Mouse (Mus musculus) hindbrain, embryonic 13.5 days (tissue): ENCODE measurements at regions not wholly inside any gene's neighbourhood (a gene's known extent, or its start where the extent isn't known, plus 50 kb on each side); places are given as distances from the start of the nearest gene placed in this dataset.

Source experiments
- ATAC-seq: fragments of 200-750 bp; cut with Nextera tagmentation; 2 replicates; pipeline ENCODE4 v1.8.0; 2017; ENCODE audit warnings: moderate TSS enrichment; ENCODE audit not compliant: low FRiP score
- H3K27ac ChIP-seq: fragments of 300-500 bp; sonication (generic); 2 replicates; pipeline ENCODE4 v1.5.1; 2015; ENCODE audit warnings: inconsistent platforms, mild to moderate bottlenecking, moderate library complexity
- H3K27me3 ChIP-seq: fragments of 300-500 bp; sonication (generic); 2 replicates; pipeline ENCODE4 v1.6.1; 2015; ENCODE audit warnings: mild to moderate bottlenecking, inconsistent platforms
- H3K36me3 ChIP-seq: fragments of 300-500 bp; sonication (generic); 2 replicates; pipeline ENCODE4 v1.6.1; 2015; ENCODE audit warnings: mild to moderate bottlenecking, inconsistent platforms
- H3K4me1 ChIP-seq: fragments of 300-500 bp; sonication (generic); replicated peaks from 2 replicates; pipeline ENCODE4 v1.6.1; 2015; ENCODE audit warnings: inconsistent platforms
- H3K4me2 ChIP-seq: fragments of 300-500 bp; sonication (generic); 2 replicates; pipeline ENCODE4 v1.6.1; 2015; ENCODE audit warnings: inconsistent platforms, mild to moderate bottlenecking, moderate library complexity
- H3K4me3 ChIP-seq: fragments of 300-500 bp; sonication (generic); 2 replicates; pipeline ENCODE4 v1.5.1; 2015; ENCODE audit warnings: mild to moderate bottlenecking, inconsistent platforms
- H3K9ac ChIP-seq: fragments of 300-500 bp; sonication (generic); 2 replicates; pipeline ENCODE4 v1.6.1; 2015; ENCODE audit warnings: mild to moderate bottlenecking, inconsistent platforms
- H3K9me3 ChIP-seq: fragments of 300-500 bp; sonication (generic); 2 replicates; pipeline ENCODE4 v1.6.1; 2016; ENCODE audit warnings: inconsistent platforms
- WGBS: fragments of 180-500 bp; shearing (Covaris S2); methylation state at CpG from one replicate; pipeline ENCODE4 v1.1.7; 2015; 5-methylcytosine and 5-hydroxymethylcytosine counted together

- Histone ChIP-seq H3K9ac (no peak overlapping the region), H3K4me1 (peaks cover 10% of the 10 kb centered on the region; the same call in 1 of the 2 replicates), H3K4me3 (no peak overlapping the region), H3K36me3 (no peaks in the 10 kb centered on the region), H3K27ac (no peak overlapping the region), H3K4me2 (no peak overlapping the region), H3K9me3 (no peaks in the 10 kb centered on the region), H3K27me3 (no peaks in the 10 kb centered on the region)
- ATAC-seq, result no peak
- 76% methylated on average over 10 of the region's 10 CpGs for WGBS
Observed at GRCm38 (mm10) chr5:75826283-75827098, 151.8 kb downstream of the Kdr start.

GRCm38 (mm10) chr5:75825576-75825975, 152.7 kb downstream of the Kdr start:
- ATAC-seq, result no peak
- WGBS, result 60% methylated on average over 5 of the region's 5 CpGs

GRCm38 (mm10) chr5:75824660-75825059, 153.6 kb downstream of the Kdr start:
- no peak overlapping the region for H3K27ac ChIP-seq
- H3K4me2 ChIP-seq, result no peak overlapping the region
- peaks cover 5% of the 10 kb centered on the region; the same call in 1 of the 2 replicates for H3K4me1 ChIP-seq
- no peak overlapping the region for H3K9ac ChIP-seq
- H3K9me3 ChIP-seq, result no peaks in the 10 kb centered on the region
- no peak for ATAC-seq
- no peaks in the 10 kb centered on the region for H3K27me3 ChIP-seq
- no peaks in the 10 kb centered on the region for H3K36me3 ChIP-seq
- H3K4me3 ChIP-seq, result no peak overlapping the region
- 85% methylated on average over 4 of the region's 4 CpGs for WGBS

More at GRCm38 (mm10) chr5:75825576-75825975, 152.7 kb downstream of the Kdr start:
- Histone ChIP-seq H3K9me3 (no peaks in the 10 kb centered on the region), H3K36me3 (no peaks in the 10 kb centered on the region), H3K4me1 (peaks cover 10% of the 10 kb centered on the region; the same call in 1 of the 2 replicates), H3K4me3 (no peak overlapping the region), H3K9ac (no peak overlapping the region), H3K27ac (no peak overlapping the region), H3K27me3 (no peaks in the 10 kb centered on the region), H3K4me2 (no peak overlapping the region)

GRCm38 (mm10) chr5:75823646-75824045, 154.6 kb downstream of the Kdr start:
- Histone ChIP-seq H3K9ac (no peak overlapping the region), H3K27me3 (no peaks in the 10 kb centered on the region), H3K4me3 (no peak overlapping the region), H3K4me1 (peaks cover 5% of the 10 kb centered on the region; the same call in 1 of the 2 replicates), H3K4me2 (no peak overlapping the region), H3K27ac (no peak overlapping the region), H3K36me3 (no peaks in the 10 kb centered on the region), H3K9me3 (no peaks in the 10 kb centered on the region)
- no peak for ATAC-seq
- 90% methylated on average over 3 of the region's 3 CpGs for WGBS

- Histone ChIP-seq H3K27me3 (no peaks in the 10 kb centered on the region), H3K9me3 (no peaks in the 10 kb centered on the region), H3K9ac (no peak overlapping the region), H3K27ac (no peak overlapping the region), H3K4me1 (no peaks in the 10 kb centered on the region), H3K4me3 (no peak overlapping the region), H3K4me2 (no peak overlapping the region), H3K36me3 (no peaks in the 10 kb centered on the region)
- WGBS, result 96% methylated on average over 13 of the region's 13 CpGs
- no peak for ATAC-seq
Observed at GRCm38 (mm10) chr5:75817396-75817795, 160.9 kb downstream of the Kdr start.

- H3K27me3 ChIP-seq, result no peaks in the 10 kb centered on the region
- no peaks in the 10 kb centered on the region for H3K9me3 ChIP-seq
- H3K9ac ChIP-seq, result no peak overlapping the region
- no peak overlapping the region for H3K4me2 ChIP-seq
- no peak overlapping the region for H3K27ac ChIP-seq
- H3K4me1 ChIP-seq, result no peaks in the 10 kb centered on the region
- 85% methylated on average over 12 of the region's 12 CpGs for WGBS
- H3K36me3 ChIP-seq, result no peaks in the 10 kb centered on the region
- ATAC-seq, result no peak
- H3K4me3 ChIP-seq, result no peak overlapping the region
Observed at GRCm38 (mm10) chr5:75814393-75814984, 163.8 kb downstream of the Kdr start.

- H3K9ac ChIP-seq, result no peak overlapping the region
- no peak for ATAC-seq
- H3K4me2 ChIP-seq, result no peak overlapping the region
- H3K27ac ChIP-seq, result no peak overlapping the region
- no peaks in the 10 kb centered on the region for H3K4me1 ChIP-seq
- WGBS, result 85% methylated on average over 4 of the region's 4 CpGs
- H3K27me3 ChIP-seq, result no peaks in the 10 kb centered on the region
- no peaks in the 10 kb centered on the region for H3K9me3 ChIP-seq
- H3K36me3 ChIP-seq, result no peaks in the 10 kb centered on the region
- H3K4me3 ChIP-seq, result no peak overlapping the region
Observed at GRCm38 (mm10) chr5:75812686-75813085, 165.6 kb downstream of the Kdr start.

GRCm38 (mm10) chr5:75808551-75809332, 169.5 kb downstream of the Kdr start:
- Histone ChIP-seq H3K27me3 (no peaks in the 10 kb centered on the region), H3K4me3 (no peak overlapping the region), H3K9me3 (0 out of 2 replicates have a peak, but pooled peaks cover 4% of the 10 kb centered on the region), H3K9ac (no peak overlapping the region), H3K4me2 (no peak overlapping the region), H3K27ac (no peak overlapping the region), H3K36me3 (no peaks in the 10 kb centered on the region), H3K4me1 (no peaks in the 10 kb centered on the region)
- WGBS, result 87% methylated on average over 18 of the region's 18 CpGs
- ATAC-seq, result no peak

GRCm38 (mm10) chr5:75805011-75805410, 173.2 kb downstream of the Kdr start:
- WGBS, result 78% methylated on average over 2 of the region's 2 CpGs
- Histone ChIP-seq H3K9me3 (0 out of 2 replicates have a peak, but pooled peaks cover 4% of the 10 kb centered on the region), H3K9ac (no peak overlapping the region), H3K4me2 (no peak overlapping the region), H3K4me1 (peaks cover 2% of the 10 kb centered on the region), H3K4me3 (no peak overlapping the region), H3K36me3 (no peaks in the 10 kb centered on the region), H3K27me3 (no peaks in the 10 kb centered on the region), H3K27ac (no peak overlapping the region)
- ATAC-seq, result no peak

GRCm38 (mm10) chr5:75804340-75804739, 173.9 kb downstream of the Kdr start:
- Histone ChIP-seq H3K4me3 (no peak overlapping the region), H3K36me3 (no peaks in the 10 kb centered on the region), H3K9me3 (0 out of 2 replicates have a peak, but pooled peaks cover 4% of the 10 kb centered on the region), H3K4me1 (peaks cover 6% of the 10 kb centered on the region), H3K4me2 (no peak overlapping the region), H3K27ac (no peak overlapping the region), H3K27me3 (no peaks in the 10 kb centered on the region), H3K9ac (no peak overlapping the region)
- 95% methylated on average over 2 of the region's 2 CpGs for WGBS
- no peak for ATAC-seq

GRCm38 (mm10) chr5:75803012-75803411, 175.2 kb downstream of the Kdr start:
- Histone ChIP-seq H3K36me3 (no peaks in the 10 kb centered on the region), H3K4me1 (peaks cover 6% of the 10 kb centered on the region), H3K27me3 (no peaks in the 10 kb centered on the region), H3K4me2 (no peak overlapping the region), H3K9me3 (0 out of 2 replicates have a peak, but pooled peaks cover 4% of the 10 kb centered on the region), H3K9ac (no peak overlapping the region), H3K27ac (no peak overlapping the region), H3K4me3 (no peak overlapping the region)
- no peak for ATAC-seq
- 95% methylated on average over 2 of the region's 2 CpGs for WGBS
